Mouse (Mus musculus) limb, embryonic 12.5 days (tissue): ENCODE data around the gene Syncrip. TPM values are rescaled to one million over a fixed set of nuclear protein-coding genes. Genes with fewer than 3 reads are reported as not detected.
A peak's percentile ranks its signal among the peaks of the same experiment; 100 is the strongest.

ENCODE experiments used
- ATAC-seq: fragments of 200-750 bp; cut with Nextera tagmentation; 2 replicates; pipeline ENCODE4 v1.8.0; 2017; ENCODE audit warnings: low read depth, moderate TSS enrichment; ENCODE audit not compliant: insufficient number of reproducible peaks, insufficient read depth, low FRiP score, low TSS enrichment
- H3K27ac ChIP-seq: fragments of 300-500 bp; sonication (generic); 2 replicates; pipeline ENCODE4 v1.5.1; 2016; ENCODE audit warnings: mild to moderate bottlenecking, moderate library complexity
- H3K27me3 ChIP-seq: fragments of 300-500 bp; sonication (generic); 2 replicates; pipeline ENCODE4 v1.6.1; 2016; ENCODE audit warnings: mild to moderate bottlenecking, moderate library complexity
- H3K36me3 ChIP-seq: fragments of 300-500 bp; sonication (generic); 2 replicates; pipeline ENCODE4 v1.6.1; 2016; ENCODE audit warnings: mild to moderate bottlenecking, moderate library complexity
- H3K4me1 ChIP-seq: fragments of 300-500 bp; sonication (generic); replicated peaks from 2 replicates; pipeline ENCODE4 v1.6.1; 2016
- H3K4me2 ChIP-seq: fragments of 300-500 bp; sonication (generic); 2 replicates; pipeline ENCODE4 v1.6.1; 2016; ENCODE audit warnings: mild to moderate bottlenecking, moderate library complexity
- H3K4me3 ChIP-seq: fragments of 300-500 bp; sonication (generic); replicated peaks from 2 replicates; pipeline ENCODE4 v1.5.1; 2016; ENCODE audit warnings: mild to moderate bottlenecking
- H3K9ac ChIP-seq: fragments of 300-500 bp; sonication (generic); replicated peaks from 2 replicates; pipeline ENCODE4 v1.6.1; 2016; ENCODE audit warnings: mild to moderate bottlenecking, moderate library complexity
- H3K9me3 ChIP-seq: fragments of 300-500 bp; sonication (generic); 2 replicates; pipeline ENCODE4 v1.6.1; 2016; ENCODE audit warnings: mild to moderate bottlenecking, moderate library complexity
- WGBS: fragments of 180-500 bp; shearing (Covaris S2); methylation state at CpG from one replicate; pipeline ENCODE4 v1.1.7; 2016; 5-methylcytosine and 5-hydroxymethylcytosine counted together
- polyA plus RNA-seq: library from polyadenylated mRNA; unstranded; fragments of >200 nt; fragmentation: Nextera tagmentation; extraction: Ambion mirVana; gene quantifications from 2 replicates; pipeline ENCODE4 v1.2.1, GENCODE M21; 2016

The Syncrip gene
- polyA plus RNA-seq, 1 experiment from 2014 or later = 124 TPM

DNA sequence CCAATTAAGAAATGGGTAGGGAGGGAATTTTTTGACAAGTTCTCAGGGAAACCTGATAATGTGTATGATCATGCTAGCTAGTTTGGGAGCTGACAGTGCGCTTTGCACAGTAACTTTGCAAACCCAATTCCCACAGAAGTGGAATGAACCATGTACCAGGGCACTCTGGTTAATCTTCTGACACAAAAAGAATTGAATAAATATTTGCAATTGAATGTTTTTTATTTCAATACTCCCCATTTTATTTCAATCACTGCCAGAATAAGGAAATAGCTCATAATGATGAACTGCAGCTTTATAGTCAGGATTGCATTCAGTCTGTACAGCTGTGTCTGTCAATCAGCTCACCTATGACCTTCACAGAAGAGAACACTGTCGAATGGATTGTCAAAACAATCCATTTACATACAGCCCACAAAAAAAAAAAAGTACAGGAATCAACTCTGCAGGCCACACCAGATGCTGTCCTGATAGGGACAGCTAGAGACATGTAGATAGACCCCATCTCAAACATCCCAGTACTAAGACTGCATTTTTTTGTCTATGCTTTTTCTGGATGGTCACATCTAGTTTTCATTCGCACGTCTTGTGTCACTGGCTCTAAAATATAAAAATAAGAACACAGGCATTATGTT, 38.6 kb upstream of the Syncrip start:
- no peaks in the 10 kb centered on the region for H3K27me3 ChIP-seq
- H3K4me3 ChIP-seq = peak overlapping the region; percentile 71
- H3K4me2 ChIP-seq = peak overlapping the region; percentile 69
- peaks cover 18% of the 10 kb centered on the region for H3K36me3 ChIP-seq
- peaks cover 16% of the 10 kb centered on the region for H3K4me1 ChIP-seq
- H3K27ac ChIP-seq = peak overlapping the region; percentile 47; the same call in 1 of the 2 replicates
- no peak for ATAC-seq
- peak overlapping the region; percentile 94 for H3K9ac ChIP-seq
- no peaks in the 10 kb centered on the region for H3K9me3 ChIP-seq
- WGBS = 30% methylated on average over 4 of the region's 4 CpGs

DNA sequence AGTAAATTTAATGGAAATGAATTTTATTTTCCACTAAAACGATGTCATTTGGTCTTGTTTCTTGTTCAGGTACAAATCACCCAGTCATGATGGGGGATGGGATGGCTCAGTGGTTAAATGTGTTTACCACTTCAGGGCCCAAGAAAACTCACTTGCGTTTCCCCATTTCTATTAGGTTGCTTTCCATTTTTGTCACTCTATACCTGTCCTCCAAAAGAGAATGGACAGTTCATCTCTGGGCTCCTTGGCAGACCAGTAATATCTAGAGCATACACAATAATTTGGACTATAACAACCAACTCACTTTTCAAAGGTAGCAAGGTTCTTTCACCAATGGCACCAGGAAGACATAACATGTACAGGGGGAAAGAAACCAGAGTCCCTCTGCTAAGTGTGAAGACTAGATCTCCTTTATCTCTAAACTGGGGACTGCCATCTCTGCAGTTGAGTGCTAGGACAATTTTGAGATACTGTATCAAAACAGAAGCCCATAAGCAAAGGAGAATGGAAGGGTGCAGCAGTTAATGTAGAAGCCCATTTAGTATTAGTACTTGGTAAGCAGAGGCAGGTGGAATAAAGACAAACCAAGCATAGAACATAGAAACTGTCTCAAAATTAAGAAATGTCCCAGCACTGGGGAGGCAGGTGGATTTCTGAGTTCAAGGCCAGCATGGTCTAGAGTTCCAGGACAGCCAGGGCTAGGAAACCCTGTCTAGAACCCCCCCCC, 37.9 kb upstream of the Syncrip start:
- 25% methylated on average over 2 of the region's 2 CpGs for WGBS
- peak overlapping the region; percentile 71 for H3K4me3 ChIP-seq
- ATAC-seq = no peak

DNA sequence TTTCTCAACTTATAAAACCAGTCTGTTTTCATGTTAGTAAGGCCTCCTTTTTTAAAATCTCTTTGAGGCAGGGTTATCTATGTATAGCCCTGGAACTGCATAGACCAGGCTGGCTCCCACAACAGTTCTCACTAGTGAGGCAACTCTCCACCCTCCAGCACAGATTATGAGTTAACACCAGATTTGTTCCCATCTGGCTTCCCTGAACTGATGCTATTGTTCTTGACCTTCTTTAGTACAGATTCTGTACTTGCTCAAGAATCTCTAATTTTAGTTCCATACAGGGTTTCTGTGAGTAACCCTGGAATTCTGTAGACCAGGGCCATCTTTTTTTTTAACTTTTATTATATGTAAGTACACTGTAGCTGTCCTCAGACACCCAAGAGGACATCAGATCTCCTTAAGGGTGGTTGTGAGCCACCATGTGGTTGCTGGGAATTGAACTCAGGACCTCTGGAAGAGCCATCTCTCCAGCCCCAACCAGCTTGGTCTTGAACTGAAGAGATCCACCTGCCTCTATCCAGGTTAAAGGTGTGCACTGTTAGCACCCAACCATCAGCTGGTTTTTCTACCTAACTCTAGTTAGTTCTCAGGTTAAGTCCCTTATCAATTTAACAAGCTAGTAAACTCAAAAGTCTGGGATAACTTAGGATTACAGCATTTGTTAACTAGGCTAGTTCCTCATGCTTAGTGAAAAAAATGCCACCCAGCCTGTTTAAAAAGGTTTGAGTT, 37.2 kb upstream of the Syncrip start:
- no peak overlapping the region for H3K4me3 ChIP-seq

More for the DNA sequence above, 37.9 kb upstream of the Syncrip start:
- peak overlapping the region; percentile 69 for H3K4me2 ChIP-seq
- peaks cover 16% of the 10 kb centered on the region for H3K4me1 ChIP-seq
- H3K36me3 ChIP-seq = peaks cover 18% of the 10 kb centered on the region
- no peaks in the 10 kb centered on the region for H3K9me3 ChIP-seq
- peak overlapping the region; percentile 47; the same call in 1 of the 2 replicates for H3K27ac ChIP-seq
- H3K9ac ChIP-seq = no peak overlapping the region
- H3K27me3 ChIP-seq = no peaks in the 10 kb centered on the region

DNA sequence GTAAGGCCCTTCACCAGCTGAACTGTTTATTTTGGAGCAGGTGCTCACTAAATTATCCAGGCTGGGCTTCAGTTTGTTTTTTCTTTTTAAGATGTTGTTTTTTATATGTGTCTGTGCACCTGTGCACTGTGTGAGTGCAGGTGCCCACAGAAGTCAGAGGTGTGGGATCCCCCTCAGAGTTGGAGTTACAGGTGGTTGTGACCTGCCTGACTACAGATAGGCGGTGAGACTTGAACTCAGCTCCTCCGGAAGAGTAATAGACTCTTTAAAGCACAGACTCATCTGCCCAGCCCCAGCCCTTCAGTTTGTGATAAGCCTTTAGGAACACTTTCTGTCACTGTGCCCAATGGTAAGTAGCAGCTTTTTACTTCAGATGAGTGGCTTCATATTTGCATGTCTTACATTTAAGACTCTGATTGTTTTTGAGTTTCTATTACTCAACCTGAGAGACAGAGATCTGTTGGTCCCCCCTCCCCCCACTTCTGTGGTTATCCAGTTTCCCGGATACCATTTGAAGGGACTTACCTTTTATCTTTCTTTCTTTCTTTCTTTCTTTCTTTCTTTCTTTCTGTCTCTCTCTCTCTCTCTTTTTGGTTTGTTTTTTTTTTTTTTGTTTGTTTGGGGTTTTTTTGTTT, 34.1 kb upstream of the Syncrip start:
- Histone ChIP-seq H3K27me3 (no peaks in the 10 kb centered on the region), H3K9me3 (no peaks in the 10 kb centered on the region), H3K27ac (no peak overlapping the region), H3K4me2 (no peak overlapping the region), H3K4me3 (no peak overlapping the region), H3K9ac (no peak overlapping the region), H3K4me1 (peaks cover 13% of the 10 kb centered on the region), H3K36me3 (peaks cover 18% of the 10 kb centered on the region)
- 87% methylated on average over 3 of the region's 3 CpGs for WGBS
- ATAC-seq = no peak

More for the DNA sequence above, 37.2 kb upstream of the Syncrip start:
- H3K9me3 ChIP-seq = no peaks in the 10 kb centered on the region
- no peak for ATAC-seq
- H3K27me3 ChIP-seq = no peaks in the 10 kb centered on the region
- H3K4me1 ChIP-seq = peaks cover 16% of the 10 kb centered on the region
- peaks cover 18% of the 10 kb centered on the region for H3K36me3 ChIP-seq
- no peak overlapping the region for H3K9ac ChIP-seq
- no peak overlapping the region for H3K27ac ChIP-seq
- H3K4me2 ChIP-seq = no peak overlapping the region

DNA sequence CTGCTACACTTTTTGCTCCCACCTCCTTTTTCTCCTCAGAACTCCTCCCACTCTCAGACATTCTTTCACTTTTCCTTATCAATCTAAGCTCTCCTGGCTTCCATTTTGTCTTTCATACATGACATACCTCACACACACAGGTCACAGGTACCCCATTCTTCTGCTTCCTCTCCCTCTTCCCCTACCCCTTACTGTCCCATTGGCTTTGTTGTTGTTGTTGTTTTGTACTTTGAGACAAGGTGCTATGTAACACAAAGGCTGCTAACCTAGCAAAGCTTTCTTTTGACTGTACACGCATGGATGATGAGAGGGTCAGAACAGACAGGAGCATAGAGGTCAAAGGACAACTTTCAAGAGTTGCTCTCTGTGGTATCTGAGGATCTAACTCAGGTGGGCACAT, 33.2 kb upstream of the Syncrip start:
- ATAC-seq = no peak
- H3K9me3 ChIP-seq = no peaks in the 10 kb centered on the region
- H3K4me2 ChIP-seq = no peak overlapping the region
- peaks cover 6% of the 10 kb centered on the region for H3K4me1 ChIP-seq
- no peak overlapping the region for H3K27ac ChIP-seq
- H3K4me3 ChIP-seq = no peak overlapping the region
- peaks cover 8% of the 10 kb centered on the region for H3K36me3 ChIP-seq
- H3K27me3 ChIP-seq = no peaks in the 10 kb centered on the region
- H3K9ac ChIP-seq = no peak overlapping the region
- WGBS = 90% methylated on average over 1 of the region's 1 CpGs

DNA sequence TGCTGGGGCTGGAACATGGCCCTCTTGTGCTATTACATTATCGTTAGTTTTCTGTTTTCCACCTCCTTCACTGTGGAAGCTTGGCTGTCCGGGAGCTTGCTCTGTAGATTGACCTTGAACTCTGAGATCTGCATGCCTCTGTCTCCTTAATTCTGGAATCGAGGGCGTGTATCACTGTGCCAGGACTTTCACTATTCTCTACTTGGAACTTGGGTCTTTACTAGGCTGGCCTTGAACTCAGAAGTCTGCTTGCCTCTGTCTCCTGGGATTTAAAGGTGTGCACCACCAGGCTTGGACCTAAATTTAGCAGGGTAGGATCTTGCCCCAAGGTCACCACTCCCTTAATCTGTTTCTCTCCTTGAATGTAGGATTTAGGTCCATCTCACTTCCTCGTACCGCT, 19.5 kb upstream of the Syncrip start:
- H3K27ac ChIP-seq = no peak overlapping the region
- ATAC-seq = no peak
- H3K9ac ChIP-seq = no peak overlapping the region
- no peak overlapping the region for H3K4me3 ChIP-seq
- no peaks in the 10 kb centered on the region for H3K9me3 ChIP-seq
- H3K4me1 ChIP-seq = no peaks in the 10 kb centered on the region
- no peaks in the 10 kb centered on the region for H3K27me3 ChIP-seq
- H3K4me2 ChIP-seq = no peak overlapping the region
- 85% methylated on average over 6 of the region's 6 CpGs for WGBS
- no peaks in the 10 kb centered on the region for H3K36me3 ChIP-seq

DNA sequence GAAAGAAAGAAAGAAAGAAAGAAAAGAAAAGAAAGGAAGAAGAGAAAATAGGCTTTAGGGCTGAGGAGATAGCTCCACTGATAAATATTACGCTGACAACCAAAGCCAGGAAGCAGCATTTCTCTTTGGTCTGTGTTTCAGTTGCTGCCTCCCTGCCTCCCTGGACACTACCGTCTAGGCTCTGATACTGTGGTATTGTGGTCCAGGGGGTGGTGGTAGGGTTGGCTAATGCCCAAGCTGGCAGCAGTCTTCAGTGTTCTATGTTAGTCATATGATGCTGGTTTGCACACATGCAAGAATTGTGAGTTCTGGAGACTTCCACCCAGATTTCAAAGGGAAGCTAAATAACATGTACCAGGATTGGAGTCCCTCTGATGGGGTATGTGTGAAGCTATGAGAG, 17.7 kb upstream of the Syncrip start:
- H3K4me3 ChIP-seq = no peak overlapping the region
- 86% methylated on average over 2 of the region's 2 CpGs for WGBS
- H3K9me3 ChIP-seq = no peaks in the 10 kb centered on the region
- H3K4me2 ChIP-seq = no peak overlapping the region
- ATAC-seq = no peak
- no peaks in the 10 kb centered on the region for H3K4me1 ChIP-seq
- no peak overlapping the region for H3K27ac ChIP-seq
- no peaks in the 10 kb centered on the region for H3K27me3 ChIP-seq
- H3K9ac ChIP-seq = no peak overlapping the region
- no peaks in the 10 kb centered on the region for H3K36me3 ChIP-seq

DNA sequence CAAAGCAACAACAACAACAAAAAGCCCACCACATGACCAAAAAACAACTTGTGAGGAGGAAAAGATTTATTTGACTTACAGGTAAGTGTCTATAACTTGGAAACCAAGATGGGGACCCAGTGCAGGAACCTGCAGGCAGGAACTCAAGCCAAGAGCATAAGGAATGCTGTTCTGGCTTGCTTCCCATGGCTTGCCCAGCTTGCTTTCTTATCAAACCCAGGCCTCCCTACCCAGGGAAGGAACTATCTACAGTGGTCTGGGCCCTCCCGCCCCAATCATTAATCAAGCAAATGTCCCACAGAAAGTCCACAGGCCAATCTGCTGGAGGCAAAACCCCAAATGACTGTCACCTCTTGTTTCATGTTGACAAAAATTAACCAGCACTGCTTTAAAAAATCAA, 10.1 kb upstream of the Syncrip start:
- Histone ChIP-seq H3K9ac (no peak overlapping the region), H3K27ac (no peak overlapping the region), H3K27me3 (no peaks in the 10 kb centered on the region), H3K4me3 (no peak overlapping the region), H3K9me3 (no peaks in the 10 kb centered on the region), H3K4me2 (no peak overlapping the region), H3K4me1 (no peaks in the 10 kb centered on the region), H3K36me3 (no peaks in the 10 kb centered on the region)
- 61% methylated on average over 1 of the region's 1 CpGs for WGBS
- no peak for ATAC-seq

DNA sequence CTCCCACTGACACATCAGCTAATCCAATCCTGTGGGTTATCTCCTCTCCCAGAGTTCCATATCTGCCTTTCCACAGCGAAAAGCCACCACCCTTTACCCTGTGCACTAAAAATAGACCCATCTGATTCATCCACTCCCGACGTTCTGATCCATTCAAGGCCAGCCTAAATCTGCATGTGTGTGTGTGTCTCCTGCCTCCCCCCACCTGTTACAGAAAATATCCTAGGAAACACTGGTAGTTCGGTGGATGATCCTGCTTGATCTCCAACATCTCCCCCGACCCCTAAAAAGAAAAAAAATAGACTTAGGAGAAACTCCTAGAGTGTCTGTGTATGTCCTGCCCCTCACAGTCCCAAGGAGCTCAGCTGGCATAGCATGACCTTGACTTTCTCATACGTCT, 2.2 kb upstream of the Syncrip start:
- Histone ChIP-seq H3K4me1 (peaks cover 10% of the 10 kb centered on the region), H3K27me3 (no peaks in the 10 kb centered on the region), H3K9me3 (no peaks in the 10 kb centered on the region), H3K27ac (no peak overlapping the region), H3K4me2 (no peak overlapping the region), H3K4me3 (no peak overlapping the region), H3K9ac (no peak overlapping the region), H3K36me3 (no peaks in the 10 kb centered on the region)
- WGBS = 66% methylated on average over 6 of the region's 6 CpGs
- ATAC-seq = no peak

DNA sequence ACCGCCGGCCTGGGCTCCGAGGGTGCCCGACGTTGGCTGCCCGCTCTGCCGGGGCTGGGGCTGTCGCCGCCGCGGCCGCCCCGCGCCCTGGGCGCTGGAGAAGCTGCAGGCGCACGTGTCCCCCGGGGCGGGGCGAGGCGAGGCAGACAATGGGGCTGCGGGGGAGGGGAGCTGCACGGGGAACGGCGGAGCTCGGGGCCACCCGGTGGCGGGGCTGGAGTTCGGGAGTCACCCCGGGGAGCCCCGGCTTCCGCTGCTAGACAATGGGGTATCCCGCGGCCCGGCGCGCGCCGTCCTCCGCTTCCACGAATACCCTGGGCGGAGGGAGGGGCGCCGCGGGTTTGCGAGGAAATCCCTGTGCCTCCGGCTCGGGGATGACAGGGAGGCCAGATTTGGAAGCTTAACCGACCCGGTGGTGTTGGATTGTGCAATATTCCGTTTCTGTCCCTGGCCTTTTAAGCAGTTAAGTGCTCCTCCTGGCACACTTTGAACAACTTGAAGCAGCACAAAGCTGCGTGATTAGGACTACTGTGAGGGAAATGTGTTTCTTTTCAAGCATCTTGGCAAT, 539 bp upstream of the Syncrip start:
- under 1% methylated on average over 40 of the region's 52 CpGs for WGBS
- peak overlapping the region; percentile 64 for H3K4me2 ChIP-seq
- H3K4me3 ChIP-seq = peak overlapping the region; percentile 100
- H3K9me3 ChIP-seq = no peaks in the 10 kb centered on the region
- H3K9ac ChIP-seq = peak overlapping the region; percentile 95
- peaks cover 9% of the 10 kb centered on the region for H3K36me3 ChIP-seq
- H3K27ac ChIP-seq = peak overlapping the region; percentile 99
- peaks cover 10% of the 10 kb centered on the region for H3K4me1 ChIP-seq
- no peak for ATAC-seq
- no peaks in the 10 kb centered on the region for H3K27me3 ChIP-seq

DNA sequence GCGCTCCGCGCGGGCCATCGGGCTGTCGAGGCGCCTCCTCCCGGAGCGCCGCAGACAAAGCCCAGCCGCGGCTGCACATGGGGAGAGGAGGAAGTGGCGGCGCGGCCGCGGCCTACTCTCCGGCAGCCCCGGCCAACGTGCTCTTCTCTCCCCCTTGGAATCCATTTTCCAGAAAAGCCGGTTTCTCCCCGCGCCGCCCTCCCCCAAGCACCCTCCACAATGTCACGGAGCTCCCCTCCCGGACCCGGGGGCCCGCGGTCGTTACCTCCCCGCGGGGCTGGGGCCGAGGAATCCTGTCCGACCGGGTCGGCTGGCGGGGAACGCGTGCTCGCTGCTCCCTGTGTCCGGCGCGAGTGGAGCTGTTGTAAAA, 598 bp downstream of the Syncrip start:
- Histone ChIP-seq H3K4me2 (peak overlapping the region; percentile 79), H3K9me3 (no peaks in the 10 kb centered on the region), H3K36me3 (peaks cover 16% of the 10 kb centered on the region), H3K4me1 (peaks cover 10% of the 10 kb centered on the region), H3K4me3 (peak overlapping the region; percentile 100), H3K27ac (peak overlapping the region; percentile 99), H3K27me3 (no peaks in the 10 kb centered on the region), H3K9ac (peak overlapping the region; percentile 99)
- WGBS = under 1% methylated on average over 33 of the region's 43 CpGs
- no peak; the same call in 1 of the 2 replicates for ATAC-seq
